Mouse (Mus musculus) heart, embryonic 13.5 days (tissue): ENCODE results near the gene Slc25a20. TPM values are rescaled to one million over a fixed set of nuclear protein-coding genes. Genes with fewer than 3 reads are reported as not detected.

Source experiments
- ATAC-seq: fragments of 200-750 bp; cut with Nextera tagmentation; 2 replicates; pipeline ENCODE4 v1.8.0; 2017; ENCODE audit warnings: moderate TSS enrichment; ENCODE audit not compliant: insufficient number of reproducible peaks, low FRiP score, low TSS enrichment; ENCODE audit errors: extremely low read depth
- H3K27ac ChIP-seq: fragments of 300-500 bp; sonication (generic); replicated peaks from 2 replicates; pipeline ENCODE4 v1.5.1; 2015; ENCODE audit warnings: moderate library complexity, mild to moderate bottlenecking, inconsistent platforms
- H3K27me3 ChIP-seq: fragments of 300-500 bp; sonication (generic); replicated peaks from 2 replicates; pipeline ENCODE4 v1.6.1; 2015; ENCODE audit warnings: mild to moderate bottlenecking, inconsistent platforms
- H3K36me3 ChIP-seq: fragments of 300-500 bp; sonication (generic); 2 replicates; pipeline ENCODE4 v1.6.1; 2015; ENCODE audit warnings: mild to moderate bottlenecking, inconsistent platforms
- H3K4me1 ChIP-seq: fragments of 300-500 bp; sonication (generic); 2 replicates; pipeline ENCODE4 v1.6.1; 2015; ENCODE audit warnings: inconsistent platforms
- H3K4me2 ChIP-seq: fragments of 300-500 bp; sonication (generic); 2 replicates; pipeline ENCODE4 v1.6.1; 2015; ENCODE audit warnings: inconsistent platforms, mild to moderate bottlenecking, moderate library complexity
- H3K4me3 ChIP-seq: fragments of 300-500 bp; sonication (generic); 2 replicates; pipeline ENCODE4 v1.5.1; 2015; ENCODE audit warnings: moderate library complexity, mild to moderate bottlenecking, inconsistent platforms
- H3K9ac ChIP-seq: fragments of 300-500 bp; sonication (generic); 2 replicates; pipeline ENCODE4 v1.6.1; 2015; ENCODE audit warnings: inconsistent platforms, mild to moderate bottlenecking, moderate library complexity
- H3K9me3 ChIP-seq: fragments of 300-500 bp; sonication (generic); 2 replicates; pipeline ENCODE4 v1.6.1; 2016; ENCODE audit warnings: inconsistent platforms
- WGBS: fragments of 180-500 bp; shearing (Covaris S2); methylation state at CpG from one replicate; pipeline ENCODE4 v1.1.7; 2015; ENCODE audit warnings: mixed read lengths; 5-methylcytosine and 5-hydroxymethylcytosine counted together
- polyA plus RNA-seq: library from polyadenylated mRNA; unstranded; fragments of >200 nt; fragmentation: Nextera tagmentation; extraction: Ambion mirVana; gene quantifications from 2 replicates; pipeline ENCODE4 v1.2.1, GENCODE M21; 2015

Slc25a20 gene
- polyA plus RNA-seq, 1 experiment from 2014 or later = 67.9 TPM

DNA sequence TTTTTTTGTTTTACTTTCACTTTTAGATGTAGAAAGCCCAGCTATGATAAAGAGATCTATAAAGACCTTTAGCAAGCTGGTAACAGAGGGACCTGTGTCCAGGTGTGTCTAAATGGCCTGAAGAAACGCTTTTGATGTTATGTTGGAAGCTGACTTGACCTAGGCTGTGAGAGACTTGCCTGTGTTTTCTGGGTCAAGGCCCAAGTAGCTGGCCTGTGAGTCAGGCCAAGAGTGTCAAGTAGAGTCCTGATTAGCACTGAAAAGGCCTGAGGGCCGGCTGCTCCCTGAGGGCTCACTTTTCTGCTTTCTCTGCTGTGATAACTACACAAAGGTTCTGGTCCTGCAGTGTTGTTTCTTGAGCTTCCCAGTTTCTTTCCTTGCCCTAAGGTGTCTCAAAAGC, 25.8 kb downstream of the Slc25a20 start:
- 0 out of 2 replicates have a peak overlapping the region, but pooled peaks have one; percentile 52 for H3K9ac ChIP-seq
- H3K4me3 ChIP-seq = no peak overlapping the region
- no peaks in the 10 kb centered on the region for H3K27me3 ChIP-seq
- no peaks in the 10 kb centered on the region for H3K9me3 ChIP-seq
- no peak overlapping the region for H3K4me2 ChIP-seq
- no peak overlapping the region for H3K27ac ChIP-seq
- no peak for ATAC-seq
- peaks cover 26% of the 10 kb centered on the region for H3K4me1 ChIP-seq
- whole genome bisulfite sequencing = 59% methylated on average over 2 of the region's 2 CpGs
- peaks cover 18% of the 10 kb centered on the region for H3K36me3 ChIP-seq

DNA sequence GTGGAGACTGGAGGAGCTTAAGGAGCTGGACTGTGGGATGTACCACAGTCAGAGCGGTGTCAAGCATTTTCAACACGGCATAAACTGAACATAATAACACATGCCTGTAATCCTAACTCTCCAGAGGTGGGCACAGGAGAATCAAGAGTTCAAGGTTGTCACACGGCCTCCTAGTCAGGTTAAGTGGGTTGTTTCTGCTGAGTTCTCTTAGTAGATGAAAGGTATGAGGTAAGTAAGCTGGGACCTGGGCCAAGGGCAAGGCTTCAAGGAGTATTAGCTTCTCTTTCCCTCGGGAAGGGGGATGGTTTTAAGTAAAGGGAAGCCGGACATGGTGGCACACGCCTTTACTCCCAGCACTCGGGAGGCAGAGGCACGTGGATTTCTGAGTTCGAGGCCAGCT, 26.6 kb downstream of the Slc25a20 start:
- Histone ChIP-seq H3K27ac (no peak overlapping the region), H3K4me3 (no peak overlapping the region), H3K4me1 (peaks cover 32% of the 10 kb centered on the region), H3K9ac (no peak overlapping the region), H3K4me2 (no peak overlapping the region), H3K27me3 (no peaks in the 10 kb centered on the region), H3K9me3 (no peaks in the 10 kb centered on the region), H3K36me3 (peaks cover 10% of the 10 kb centered on the region)
- 69% methylated on average over 9 of the region's 9 CpGs for WGBS
- no peak for ATAC-seq

DNA sequence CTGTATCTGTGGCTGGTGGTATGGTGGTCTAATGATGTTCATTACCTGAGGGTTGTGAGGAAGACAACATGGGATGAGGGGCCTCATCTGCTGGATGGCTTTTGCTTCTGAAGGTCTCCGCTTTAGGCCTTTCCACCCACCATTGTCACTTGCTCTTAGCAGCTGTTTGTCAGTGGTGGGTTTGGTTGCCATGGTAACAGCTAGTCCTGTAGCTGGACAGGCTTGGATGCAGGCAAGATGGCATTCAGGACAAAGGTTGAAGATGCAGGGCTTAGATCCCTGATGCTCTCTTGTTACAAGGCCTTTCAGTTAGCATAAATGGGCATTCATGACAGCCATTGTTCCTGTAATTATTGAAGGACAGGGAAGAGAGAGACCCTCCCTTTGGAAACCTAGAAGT, 27.2 kb downstream of the Slc25a20 start, which contains the start of gene Prkar2a:
TSS of gene Prkar2a (plus strand) at position 209 of the 400 bp plus-strand sequence.
- Histone ChIP-seq H3K4me2 (no peak within 1 kb of the TSS), H3K36me3 (peaks cover 4% of the 10 kb centered on the region), H3K9ac (no peak within 1 kb of the TSS), H3K4me3 (no peak within 1 kb of the TSS), H3K9me3 (no peaks in the 10 kb centered on the region), H3K27ac (no peak within 1 kb of the TSS), H3K4me1 (peaks cover 39% of the 10 kb centered on the region), H3K27me3 (no peaks in the 10 kb centered on the region)
- WGBS = 67% methylated on average over 1 of the region's 1 CpGs
- no peak for ATAC-seq

- no peaks in the 10 kb centered on the region for H3K27me3 ChIP-seq
- no peak overlapping the region for H3K4me2 ChIP-seq
- H3K4me1 ChIP-seq = peaks cover 42% of the 10 kb centered on the region
- H3K36me3 ChIP-seq = peaks cover 2% of the 10 kb centered on the region; the same call in 1 of the 2 replicates
- no peak overlapping the region for H3K9ac ChIP-seq
- no peak overlapping the region for H3K27ac ChIP-seq
- no peak overlapping the region for H3K4me3 ChIP-seq
- 89% methylated on average over 1 of the region's 1 CpGs for WGBS
- no peak for ATAC-seq
- no peaks in the 10 kb centered on the region for H3K9me3 ChIP-seq
These were observed 28.1 kb downstream of the Slc25a20 start for GRCm38 (mm10) chr9:108689993-108690392.

DNA sequence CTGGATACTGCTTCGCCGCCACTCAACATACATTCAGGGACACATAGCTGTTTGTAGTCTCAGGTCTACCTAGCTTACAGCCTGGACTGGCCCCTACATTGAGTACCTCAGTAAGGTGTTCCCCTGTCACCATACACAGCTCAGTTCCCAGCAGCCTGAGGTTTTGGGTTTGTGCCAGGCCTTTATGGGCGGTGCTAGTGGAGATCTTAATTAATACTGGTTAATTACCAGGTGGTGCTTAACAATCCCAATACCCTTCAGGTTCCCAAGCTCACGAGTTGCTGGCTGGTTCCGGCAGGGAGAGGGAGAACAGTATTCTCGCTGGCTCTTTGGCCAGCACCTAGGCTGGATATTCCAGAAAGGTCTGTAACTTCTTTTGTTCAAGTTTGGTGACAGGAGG, 29.0 kb downstream of the Slc25a20 start:
- no peaks in the 10 kb centered on the region for H3K36me3 ChIP-seq

DNA sequence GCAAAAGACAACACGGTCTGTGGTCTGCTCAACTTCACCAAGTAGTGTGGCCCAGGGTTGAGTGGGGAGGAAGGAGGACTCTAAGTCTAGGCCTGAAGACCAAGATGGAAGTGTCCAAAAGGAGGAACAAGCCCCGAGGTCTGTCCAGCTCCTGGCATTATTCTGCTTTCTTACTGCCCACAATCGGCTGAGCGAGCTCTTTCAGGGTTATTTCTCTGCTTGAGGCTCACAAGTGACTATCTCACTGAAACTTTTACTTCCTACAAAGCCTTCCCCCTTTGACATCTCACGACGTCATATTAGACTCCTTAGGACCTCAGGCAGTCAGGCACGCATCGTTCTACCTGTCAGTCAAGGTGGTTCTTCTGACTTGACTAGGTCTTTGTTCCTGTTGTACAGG, 29.5 kb downstream of the Slc25a20 start:
- peak overlapping the region; percentile 65 for H3K4me3 ChIP-seq
- WGBS = 65% methylated on average over 8 of the region's 8 CpGs
- no peaks in the 10 kb centered on the region for H3K27me3 ChIP-seq
- ATAC-seq = no peak
- H3K4me1 ChIP-seq = peaks cover 39% of the 10 kb centered on the region
- H3K4me2 ChIP-seq = peak overlapping the region; percentile 76
- H3K9me3 ChIP-seq = no peaks in the 10 kb centered on the region
- peak overlapping the region; percentile 83 for H3K9ac ChIP-seq
- 0 out of 2 replicates have a peak overlapping the region, but pooled peaks have one; percentile 37 for H3K27ac ChIP-seq
- no peaks in the 10 kb centered on the region; the same call in 1 of the 2 replicates for H3K36me3 ChIP-seq

More for the DNA sequence above, 29.0 kb downstream of the Slc25a20 start:
- ATAC-seq = no peak
- no peaks in the 10 kb centered on the region for H3K9me3 ChIP-seq
- H3K27ac ChIP-seq = no peak overlapping the region
- no peak overlapping the region for H3K9ac ChIP-seq
- peaks cover 42% of the 10 kb centered on the region for H3K4me1 ChIP-seq
- no peak overlapping the region for H3K4me2 ChIP-seq
- H3K4me3 ChIP-seq = no peak overlapping the region
- 82% methylated on average over 6 of the region's 6 CpGs for WGBS
- H3K27me3 ChIP-seq = no peaks in the 10 kb centered on the region

GRCm38 (mm10) chr9:108691846-108692225, 29.9 kb downstream of the Slc25a20 start:
- Histone ChIP-seq H3K36me3 (no peaks in the 10 kb centered on the region; the same call in 1 of the 2 replicates), H3K4me1 (peaks cover 34% of the 10 kb centered on the region), H3K27me3 (no peaks in the 10 kb centered on the region), H3K9me3 (no peaks in the 10 kb centered on the region), H3K27ac (peak overlapping the region; percentile 44; the same call in 1 of the 2 replicates), H3K4me3 (peak overlapping the region; percentile 65), H3K9ac (peak overlapping the region; percentile 83), H3K4me2 (peak overlapping the region; percentile 76)
- under 1% methylated on average over 42 of the region's 42 CpGs for WGBS
- peak; percentile 62; the same call in 1 of the 2 replicates for ATAC-seq

GRCm38 (mm10) chr9:108692226-108693041, 30.5 kb downstream of the Slc25a20 start:
- ATAC-seq = peak; percentile 15; the same call in 1 of the 2 replicates
- H3K4me2 ChIP-seq = peak overlapping the region; percentile 76
- under 1% methylated on average over 92 of the region's 92 CpGs for WGBS
- H3K27ac ChIP-seq = peak overlapping the region; percentile 44
- H3K9me3 ChIP-seq = no peaks in the 10 kb centered on the region
- H3K4me1 ChIP-seq = peaks cover 30% of the 10 kb centered on the region
- no peaks in the 10 kb centered on the region; the same call in 1 of the 2 replicates for H3K36me3 ChIP-seq
- H3K4me3 ChIP-seq = peak overlapping the region; percentile 65
- peak overlapping the region; percentile 83 for H3K9ac ChIP-seq
- no peaks in the 10 kb centered on the region for H3K27me3 ChIP-seq

- Histone ChIP-seq H3K9ac (peak overlapping the region; percentile 42; the same call in 1 of the 2 replicates), H3K4me2 (peak overlapping the region; percentile 76), H3K9me3 (no peaks in the 10 kb centered on the region), H3K36me3 (peaks cover 5% of the 10 kb centered on the region), H3K27me3 (no peaks in the 10 kb centered on the region), H3K4me3 (peak overlapping the region; percentile 15; the same call in 1 of the 2 replicates), H3K4me1 (peaks cover 22% of the 10 kb centered on the region), H3K27ac (no peak overlapping the region)
- no peak for ATAC-seq
- 78% methylated on average over 4 of the region's 4 CpGs for WGBS
These were observed 32.1 kb downstream of the Slc25a20 start for GRCm38 (mm10) chr9:108693946-108694345.

DNA sequence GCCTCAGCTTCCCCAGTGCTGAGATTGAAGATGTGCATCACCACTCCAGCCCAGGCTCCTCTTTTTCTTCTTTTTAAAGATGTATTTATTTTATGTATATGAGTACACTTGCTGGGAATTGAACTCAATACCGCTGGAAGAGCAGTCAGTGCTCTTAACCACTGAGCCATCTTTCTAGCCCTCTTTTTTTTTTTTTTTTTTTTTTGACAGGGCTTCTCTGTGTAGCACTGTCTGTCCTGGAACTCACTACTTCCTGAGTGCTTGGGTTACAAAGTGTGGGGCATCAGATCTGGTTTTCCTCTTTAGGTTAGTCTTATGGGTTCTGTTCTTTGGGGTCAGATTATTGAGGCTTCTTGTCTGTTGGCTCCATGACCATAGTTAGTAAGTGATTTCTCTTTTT, 32.6 kb downstream of the Slc25a20 start:
- Histone ChIP-seq H3K9me3 (no peaks in the 10 kb centered on the region), H3K36me3 (peaks cover 5% of the 10 kb centered on the region), H3K27ac (no peak overlapping the region), H3K27me3 (no peaks in the 10 kb centered on the region), H3K4me1 (peaks cover 22% of the 10 kb centered on the region), H3K4me3 (no peak overlapping the region), H3K9ac (no peak overlapping the region), H3K4me2 (no peak overlapping the region; the same call in 1 of the 2 replicates)
- WGBS = 82% methylated on average over 1 of the region's 1 CpGs
- ATAC-seq = no peak

- no peak overlapping the region for H3K4me3 ChIP-seq
- peaks cover 5% of the 10 kb centered on the region for H3K36me3 ChIP-seq
- H3K9ac ChIP-seq = no peak overlapping the region
- H3K27me3 ChIP-seq = no peaks in the 10 kb centered on the region
- no peak for ATAC-seq
- H3K9me3 ChIP-seq = no peaks in the 10 kb centered on the region
- peaks cover 28% of the 10 kb centered on the region for H3K4me1 ChIP-seq
- no peak overlapping the region for H3K4me2 ChIP-seq
- no peak overlapping the region for H3K27ac ChIP-seq
These were observed 40.6 kb downstream of the Slc25a20 start for GRCm38 (mm10) chr9:108702476-108702875.
